Mouse (Mus musculus) C2C12 (cell line): ENCODE measurements around the gene Wdfy3. TPM values are rescaled to one million over a fixed set of nuclear protein-coding genes. Genes with fewer than 3 reads are reported as not detected.

Experiments used
- H3K27me3 ChIP-seq: one replicate; pipeline ENCODE4 v1.6.1; 2011; ENCODE audit not compliant: control insufficient read depth, insufficient read depth, insufficient read length
- H3K36me3 ChIP-seq: one replicate; pipeline ENCODE4 v1.6.1; 2011; ENCODE audit not compliant: control insufficient read depth, insufficient read depth
- H3K4me3 ChIP-seq: one replicate; pipeline ENCODE4 v1.5.1; 2011; ENCODE audit warnings: mild to moderate bottlenecking, control low read depth; ENCODE audit not compliant: poor library complexity, insufficient read depth, severe bottlenecking
- H3K79me2 ChIP-seq: one replicate; pipeline ENCODE4 v1.6.1; 2011; ENCODE audit not compliant: control insufficient read depth, insufficient read depth
- H3K79me3 ChIP-seq: one replicate; pipeline ENCODE4 v1.6.1; 2011; ENCODE audit warnings: low read depth, control low read depth
- H3ac ChIP-seq: one replicate; pipeline ENCODE3; 2011; ENCODE audit warnings: low read depth; ENCODE audit not compliant: control insufficient read depth, insufficient read length
- CEBPB ChIP-seq: IDR thresholded peaks from one replicate; pipeline ENCODE4 v1.6.1; 2011; ENCODE audit warnings: low read depth, mild to moderate bottlenecking, control low read depth, moderate library complexity
- CTCF ChIP-seq: IDR thresholded peaks from one replicate; pipeline ENCODE4 v1.5.1; 2011; ENCODE audit not compliant: control insufficient read depth, insufficient read depth, insufficient read length
- FOSL1 ChIP-seq: IDR thresholded peaks from one replicate; pipeline ENCODE4 v1.8.0; 2011; ENCODE audit warnings: mild to moderate bottlenecking, low read length; ENCODE audit not compliant: poor library complexity, insufficient read depth, severe bottlenecking
- MAX ChIP-seq: IDR thresholded peaks from one replicate; pipeline ENCODE4 v1.6.1; 2011; ENCODE audit warnings: mild to moderate bottlenecking, control low read depth
- MYOD1 ChIP-seq: IDR thresholded peaks from one replicate; pipeline ENCODE4 v1.6.1; 2011; ENCODE audit warnings: low read depth; ENCODE audit not compliant: control insufficient read depth, insufficient read length
- MYOG ChIP-seq: IDR thresholded peaks from one replicate; pipeline ENCODE4 v1.6.1; 2011; ENCODE audit not compliant: control insufficient read depth, insufficient read length; ENCODE audit errors: extremely low read depth
- USF1 ChIP-seq: IDR thresholded peaks from one replicate; pipeline ENCODE4 v1.6.1; 2011; ENCODE audit warnings: low read depth, mild to moderate bottlenecking, control low read depth, moderate library complexity
- polyA plus RNA-seq: library from polyadenylated mRNA; unstranded; fragments of >200 nt; fragmentation: generic; extraction: Trizol; gene quantifications from one replicate; pipeline ENCODE4 v1.2.1, GENCODE M21; 2012; ENCODE audit warnings: missing spikeins

The Wdfy3 gene
- polyA plus RNA-seq, 1 experiment, result 10.7 TPM

DNA sequence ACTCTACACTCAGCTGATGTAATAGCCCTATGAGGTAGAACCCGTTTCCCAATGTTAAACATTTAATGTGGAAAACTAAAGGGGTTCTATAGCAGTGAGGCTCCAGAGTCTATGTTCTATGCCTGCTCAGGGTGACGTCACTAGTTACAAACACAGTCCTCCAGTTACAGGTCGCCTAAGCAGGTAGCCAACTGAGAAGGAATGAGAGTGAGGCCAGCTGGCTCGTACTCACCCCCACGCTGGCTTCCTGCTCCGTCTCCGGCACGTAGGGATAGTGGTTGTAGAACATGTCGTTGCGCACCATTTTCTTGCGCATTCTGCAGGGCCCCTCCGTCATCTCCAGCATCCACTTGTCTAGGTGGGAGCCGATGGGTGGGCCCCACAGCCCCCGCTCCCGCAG, 187.5 kb downstream of the Wdfy3 start:
- H3ac ChIP-seq, result no peak overlapping the region
- TF ChIP-seq FOSL1 (no peak), MAX (no peak), MYOG (no peak), CEBPB (no peak), USF1 (no peak), CTCF (no peak), MYOD1 (no peak)
- H3K27me3 ChIP-seq, result no peaks in the 10 kb centered on the region

DNA sequence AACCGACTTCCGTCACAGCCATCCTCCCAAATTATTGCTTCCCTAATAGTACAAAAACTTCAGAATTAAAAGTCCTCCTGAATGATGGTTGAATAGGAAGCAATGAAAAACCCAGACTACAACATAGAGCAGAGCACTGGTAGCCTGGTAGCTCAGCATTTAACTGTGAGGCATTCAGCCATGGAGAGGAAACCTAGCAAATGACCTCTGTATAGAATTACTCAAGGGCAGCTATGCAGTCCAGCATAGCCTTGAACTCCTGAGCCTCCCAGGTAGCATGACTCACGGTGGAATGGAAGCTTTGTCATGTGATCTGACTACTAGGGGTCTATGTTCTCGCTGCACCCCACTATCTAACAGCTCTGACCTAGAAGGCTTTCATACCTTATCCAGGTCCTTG, 189.8 kb downstream of the Wdfy3 start:
- no peaks in the 10 kb centered on the region for H3K79me3 ChIP-seq
- no peak overlapping the region for H3ac ChIP-seq
- H3K36me3 ChIP-seq, result peaks cover 38% of the 10 kb centered on the region
- H3K4me3 ChIP-seq, result no peak overlapping the region
- TF ChIP-seq MYOG (no peak), CEBPB (no peak), MAX (no peak), FOSL1 (no peak), MYOD1 (no peak), CTCF (no peak), USF1 (no peak)
- no peaks in the 10 kb centered on the region for H3K79me2 ChIP-seq
- no peaks in the 10 kb centered on the region for H3K27me3 ChIP-seq

More for the DNA sequence above, 187.5 kb downstream of the Wdfy3 start:
- H3K79me2 ChIP-seq, result no peaks in the 10 kb centered on the region
- no peak overlapping the region for H3K4me3 ChIP-seq
- peaks cover 44% of the 10 kb centered on the region for H3K36me3 ChIP-seq
- no peaks in the 10 kb centered on the region for H3K79me3 ChIP-seq

DNA sequence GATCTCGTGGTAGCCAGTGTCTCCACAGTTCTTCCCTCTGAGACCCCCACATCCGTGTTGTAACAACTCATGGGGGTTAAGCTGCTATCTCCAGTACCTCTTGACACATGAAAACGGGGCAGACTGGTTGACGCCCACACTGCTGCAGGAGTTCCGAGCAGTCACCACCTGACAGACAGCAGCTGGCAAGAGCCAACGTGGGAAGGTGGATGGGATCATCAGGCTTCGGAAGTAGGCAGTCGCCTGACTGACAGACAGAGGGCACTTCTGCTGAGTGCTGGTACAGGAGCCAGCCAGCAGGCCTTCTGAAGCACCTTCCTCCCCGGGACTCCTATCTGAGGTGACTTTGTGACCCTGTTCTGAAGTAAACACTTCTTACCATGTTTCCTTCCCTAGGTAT, 191.3 kb downstream of the Wdfy3 start:
- Histone ChIP-seq H3K36me3 (peaks cover 37% of the 10 kb centered on the region), H3K27me3 (no peaks in the 10 kb centered on the region), H3ac (no peak overlapping the region), H3K79me3 (no peaks in the 10 kb centered on the region), H3K4me3 (no peak overlapping the region), H3K79me2 (no peaks in the 10 kb centered on the region)
- TF ChIP-seq CEBPB (no peak), MYOG (no peak), MYOD1 (no peak), CTCF (no peak), USF1 (no peak), MAX (no peak), FOSL1 (no peak)

DNA sequence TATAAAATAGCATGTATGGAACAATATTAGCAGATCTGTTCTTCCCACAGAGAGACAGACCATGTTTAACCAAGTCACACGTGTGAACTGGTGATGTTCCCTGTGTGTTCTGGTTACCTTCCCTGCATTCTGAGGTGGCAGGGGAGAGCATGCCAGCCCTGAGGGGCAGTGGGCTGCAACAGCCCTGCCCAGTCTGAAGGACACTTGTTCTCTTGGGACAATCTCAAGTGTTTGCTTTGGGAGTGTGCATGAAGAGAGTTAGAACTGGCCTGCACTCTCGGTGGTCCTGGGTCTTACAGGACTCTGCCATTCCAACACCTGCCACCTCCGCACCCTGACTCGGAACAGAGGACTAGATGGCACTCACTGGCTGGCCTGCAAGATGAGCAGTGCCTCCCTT, 193.5 kb downstream of the Wdfy3 start:
- H3K27me3 ChIP-seq, result no peaks in the 10 kb centered on the region
- no peaks in the 10 kb centered on the region for H3K79me2 ChIP-seq
- TF ChIP-seq MYOG, result no peak
- TF ChIP-seq CTCF, result no peak
- no peak for TF ChIP-seq USF1
- no peak for TF ChIP-seq MYOD1
- TF ChIP-seq MAX, result no peak
- no peak for TF ChIP-seq CEBPB
- TF ChIP-seq FOSL1, result no peak
- H3K4me3 ChIP-seq, result no peak overlapping the region
- no peak overlapping the region for H3ac ChIP-seq
- H3K79me3 ChIP-seq, result no peaks in the 10 kb centered on the region
- peaks cover 37% of the 10 kb centered on the region for H3K36me3 ChIP-seq

DNA sequence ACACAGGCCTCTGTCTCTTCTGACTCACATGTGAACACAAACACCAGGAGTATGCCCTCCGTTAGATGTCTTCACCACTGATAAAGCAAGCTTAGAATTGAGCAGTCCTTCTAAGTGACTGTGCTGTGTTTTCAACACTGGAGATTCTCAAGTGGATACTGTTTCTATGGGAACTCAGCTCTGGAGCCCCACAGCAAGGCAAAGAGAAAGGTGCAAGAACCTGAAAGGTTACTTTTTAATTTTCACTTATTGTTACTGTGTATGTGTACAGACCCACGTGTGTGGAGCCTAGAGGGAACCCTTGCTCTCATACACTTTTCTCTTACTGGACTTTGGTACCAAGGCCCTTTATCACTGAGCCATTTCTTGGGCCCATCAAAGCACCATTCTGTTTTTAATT, 203.0 kb downstream of the Wdfy3 start:
- no peak for TF ChIP-seq MYOG
- no peak for TF ChIP-seq MYOD1
- TF ChIP-seq CEBPB, result no peak
- no peak for TF ChIP-seq CTCF
- TF ChIP-seq FOSL1, result no peak
- TF ChIP-seq USF1, result no peak
- no peak for TF ChIP-seq MAX
- Histone ChIP-seq H3K79me3 (no peaks in the 10 kb centered on the region), H3K79me2 (no peaks in the 10 kb centered on the region), H3K27me3 (no peaks in the 10 kb centered on the region), H3K4me3 (no peak overlapping the region), H3K36me3 (peaks cover 70% of the 10 kb centered on the region), H3ac (no peak overlapping the region)

DNA sequence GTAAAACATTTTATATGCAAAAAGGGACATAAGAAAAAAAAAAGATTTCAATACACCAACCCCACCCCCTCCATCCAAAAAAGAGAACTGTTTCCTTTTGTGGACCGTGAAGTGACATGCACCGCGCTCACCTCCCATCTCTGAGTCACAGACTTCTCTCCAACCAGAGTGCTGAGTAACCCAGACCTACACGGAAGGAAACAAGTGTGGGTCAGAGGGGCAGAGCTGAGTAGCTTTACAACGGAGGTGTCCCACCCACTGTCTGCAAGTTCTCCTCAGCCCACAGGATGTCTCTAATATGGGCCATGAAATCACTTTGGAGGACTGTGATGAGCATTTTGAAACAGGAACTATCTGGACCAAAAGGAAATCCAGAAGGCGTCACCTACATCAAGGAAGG, 205.8 kb downstream of the Wdfy3 start:
- TF ChIP-seq MAX, result no peak
- TF ChIP-seq USF1, result no peak
- no peak for TF ChIP-seq FOSL1
- TF ChIP-seq CEBPB, result no peak
- TF ChIP-seq MYOD1, result no peak
- no peak for TF ChIP-seq MYOG
- no peaks in the 10 kb centered on the region for H3K27me3 ChIP-seq
- no peak overlapping the region for H3K4me3 ChIP-seq
- H3ac ChIP-seq, result no peak overlapping the region
- H3K79me2 ChIP-seq, result no peaks in the 10 kb centered on the region
- no peaks in the 10 kb centered on the region for H3K79me3 ChIP-seq
- H3K36me3 ChIP-seq, result peaks cover 62% of the 10 kb centered on the region
